Mouse (Mus musculus): ENCODE data around the gene Pxmp4. TPM values are rescaled to one million over a fixed set of nuclear protein-coding genes. Genes with fewer than 3 reads are reported as not detected.

Pxmp4 gene
- total RNA-seq, 2 experiments from 2014 or later, result 25.7 to 26.8 TPM

- no peak for DNase-seq
- intact Hi-C loops (cut with DNase I), result no loop called here
Observed at GRCm38 (mm10) chr2:154550937-154551336, 52.6 kb downstream of the Pxmp4 start.

GRCm38 (mm10) chr2:154549886-154550189 is 53.7 kb downstream of the Pxmp4 start:
- DNase-seq, result no peak
- intact Hi-C loops (cut with DNase I), result no loop called here

- intact Hi-C loops (cut with DNase I), result no loop called here
- peak; percentile 69 to 71 for DNase-seq
Observed at GRCm38 (mm10) chr2:154549127-154549885, 54.2 kb downstream of the Pxmp4 start.

GRCm38 (mm10) chr2:154548688-154549087 is 54.8 kb downstream of the Pxmp4 start:
- DNase-seq, result peak; percentile 37 to 60
- intact Hi-C loops (cut with DNase I), result no loop called here

- intact Hi-C loops (cut with DNase I), result no loop called here
- DNase-seq, result no peak
Observed at GRCm38 (mm10) chr2:154546711-154547110, 56.8 kb downstream of the Pxmp4 start, which contains the start of gene 1700003F12Rik. Gene 1700003F12Rik (plus strand): TSS chr2:154547085.

GRCm38 (mm10) chr2:154543567-154544347 is 59.8 kb downstream of the Pxmp4 start:
- intact Hi-C loops (cut with DNase I), result no loop called here
- peak; percentile 86 to 88 for DNase-seq

GRCm38 (mm10) chr2:154541630-154542029 is 61.9 kb downstream of the Pxmp4 start:
- DNase-seq, result no peak

GRCm38 (mm10) chr2:154539720-154540119 is 63.8 kb downstream of the Pxmp4 start:
- intact Hi-C loops (cut with DNase I), result loop anchor here (1.0 kb wide), 1 partner anchor 122 kb away; no protein-coding TSS in a partner anchor
- DNase-seq, result peak; percentile 62 to 73

More at GRCm38 (mm10) chr2:154541630-154542029, 61.9 kb downstream of the Pxmp4 start:
- intact Hi-C loops (cut with DNase I), result no loop called here

GRCm38 (mm10) chr2:154538710-154539109 is 64.8 kb downstream of the Pxmp4 start:
- DNase-seq, result no peak

GRCm38 (mm10) chr2:154538310-154538709 is 65.2 kb downstream of the Pxmp4 start:
- peak; percentile 44 to 45 for DNase-seq
- intact Hi-C loops (cut with DNase I), result no loop called here

More at GRCm38 (mm10) chr2:154538710-154539109, 64.8 kb downstream of the Pxmp4 start:
- intact Hi-C loops (cut with DNase I), result loop anchor here (1.0 kb wide), 1 partner anchor 121 kb away; no protein-coding TSS in a partner anchor

Other genes with a start within 250 kb of the Pxmp4 start
- gene Cdk5rap1, start 230.7 kb downstream of the Pxmp4 start, total RNA-seq (2021), result 10 to 100 TPM; 13.6 to 16.3 TPM
- gene Snta1, start 195.6 kb downstream of the Pxmp4 start, total RNA-seq (2021), result 100 to 1,000 TPM in 1 of 2 experiments, 10 to 100 TPM in 1; 82.6 to 106 TPM
- gene Cbfa2t2, start 167.2 kb downstream of the Pxmp4 start, total RNA-seq (2021), result 10 to 100 TPM; 23.5 to 25.3 TPM
- under 1 TPM; 0.38 to 0.40 TPM for gene 1700003F12Rik, start 56.6 kb downstream of the Pxmp4 start, total RNA-seq (2021)
- gene Actl10, start 51.9 kb downstream of the Pxmp4 start, total RNA-seq (2021), result under 1 TPM in 1 of 2 experiments, not detected in 1; 0.22 TPM
- 1 to 10 TPM; 1.3 to 1.8 TPM for gene Necab3, start 44.8 kb downstream of the Pxmp4 start, total RNA-seq (2021)
- 10 to 100 TPM; 10.2 to 10.4 TPM for gene E2f1, start 33.8 kb downstream of the Pxmp4 start, total RNA-seq (2021)
- gene Zfp341, start 9.6 kb upstream of the Pxmp4 start, total RNA-seq (2021), result 1 to 10 TPM; 2.2 to 2.9 TPM
- not detected for gene 4930519P11Rik, start 9.7 kb upstream of the Pxmp4 start, total RNA-seq (2021)
- 100 to 1,000 TPM; 125 to 126 TPM for gene Chmp4b, start 48.0 kb upstream of the Pxmp4 start, total RNA-seq (2021)
- gene Gm14214, start 166.3 kb upstream of the Pxmp4 start, total RNA-seq (2021), result not detected
- 100 to 1,000 TPM; 162 to 171 TPM for gene Raly, start 187.4 kb upstream of the Pxmp4 start, total RNA-seq (2021)
- not detected for gene a, start 187.7 kb upstream of the Pxmp4 start, total RNA-seq (2021)

Data from heart, postnatal 10 days (tissue).